Mouse (Mus musculus) hindbrain, embryonic 12.5 days (tissue): ENCODE results near the gene Ubtfl1. TPM values are rescaled to one million over a fixed set of nuclear protein-coding genes. Genes with fewer than 3 reads are reported as not detected.
"Not testable (repeated sequence)": the region's sequence is repeated elsewhere in the genome, so short reads cannot be mapped to it uniquely, and the experiment has no call there.

ENCODE experiments used
- ATAC-seq: fragments of 200-750 bp; cut with Nextera tagmentation; 2 replicates; pipeline ENCODE4 v1.8.0; 2017; ENCODE audit warnings: moderate TSS enrichment; ENCODE audit not compliant: low FRiP score
- H3K27ac ChIP-seq: fragments of 300-500 bp; sonication (generic); 2 replicates; pipeline ENCODE4 v1.5.1; 2016; ENCODE audit warnings: mild to moderate bottlenecking
- H3K27me3 ChIP-seq: fragments of 300-500 bp; sonication (generic); 2 replicates; pipeline ENCODE4 v1.6.1; 2016; ENCODE audit warnings: mild to moderate bottlenecking
- H3K36me3 ChIP-seq: fragments of 300-500 bp; sonication (generic); 2 replicates; pipeline ENCODE4 v1.6.1; 2016; ENCODE audit warnings: mild to moderate bottlenecking
- H3K4me1 ChIP-seq: fragments of 300-500 bp; sonication (generic); 2 replicates; pipeline ENCODE4 v1.6.1; 2016
- H3K4me2 ChIP-seq: fragments of 300-500 bp; sonication (generic); replicated peaks from 2 replicates; pipeline ENCODE4 v1.6.1; 2016; ENCODE audit warnings: mild to moderate bottlenecking
- H3K4me3 ChIP-seq: fragments of 300-500 bp; sonication (generic); 2 replicates; pipeline ENCODE4 v1.5.1; 2016; ENCODE audit warnings: mild to moderate bottlenecking
- H3K9ac ChIP-seq: fragments of 300-500 bp; sonication (generic); 2 replicates; pipeline ENCODE4 v1.6.1; 2016; ENCODE audit warnings: mild to moderate bottlenecking, moderate library complexity
- H3K9me3 ChIP-seq: fragments of 300-500 bp; sonication (generic); replicated peaks from 2 replicates; pipeline ENCODE4 v1.6.1; 2016; ENCODE audit warnings: mild to moderate bottlenecking
- WGBS: fragments of 180-500 bp; shearing (Covaris S2); methylation state at CpG from one replicate; pipeline ENCODE4 v1.1.7; 2016; 5-methylcytosine and 5-hydroxymethylcytosine counted together
- microRNA-seq: library from miRNA; unstranded; fragments of <30 nt; microRNA quantifications from one replicate; pipeline ENCODE4, GENCODE M21; 2017
- polyA plus RNA-seq: library from polyadenylated mRNA; unstranded; fragments of >200 nt; fragmentation: Nextera tagmentation; extraction: Ambion mirVana; gene quantifications from 2 replicates; pipeline ENCODE4 v1.2.1, GENCODE M21; 2016

Ubtfl1 gene
- not detected in 2 replicates for polyA plus RNA-seq

GRCm38 (mm10) chr9:18404118-18404517 lies at the start of gene Ubtfl1:
Ubtfl1 (plus strand) TSS chr9:18404418.
- H3K9ac ChIP-seq = no peak within 1 kb of the TSS
- H3K4me2 ChIP-seq = no peak within 1 kb of the TSS
- ATAC-seq = no peak
- no peaks in the 10 kb centered on the region for H3K27me3 ChIP-seq
- 81% methylated on average over 1 of the region's 1 CpGs for WGBS
- no peaks in the 10 kb centered on the region for H3K9me3 ChIP-seq
- no peak within 1 kb of the TSS for H3K4me3 ChIP-seq
- no peaks in the 10 kb centered on the region for H3K36me3 ChIP-seq
- H3K27ac ChIP-seq = no peak within 1 kb of the TSS
- H3K4me1 ChIP-seq = no peaks in the 10 kb centered on the region

GRCm38 (mm10) chr9:18373026-18373425 lies 31.2 kb upstream of the Ubtfl1 start:
- not testable (repeated sequence) for H3K27me3 ChIP-seq, H3K4me1 ChIP-seq, H3K4me2 ChIP-seq, H3K4me3 ChIP-seq, H3K36me3 ChIP-seq, ATAC-seq, H3K9ac ChIP-seq, H3K9me3 ChIP-seq, H3K27ac ChIP-seq
- WGBS = 75% methylated on average over 1 of the region's 1 CpGs

DNA sequence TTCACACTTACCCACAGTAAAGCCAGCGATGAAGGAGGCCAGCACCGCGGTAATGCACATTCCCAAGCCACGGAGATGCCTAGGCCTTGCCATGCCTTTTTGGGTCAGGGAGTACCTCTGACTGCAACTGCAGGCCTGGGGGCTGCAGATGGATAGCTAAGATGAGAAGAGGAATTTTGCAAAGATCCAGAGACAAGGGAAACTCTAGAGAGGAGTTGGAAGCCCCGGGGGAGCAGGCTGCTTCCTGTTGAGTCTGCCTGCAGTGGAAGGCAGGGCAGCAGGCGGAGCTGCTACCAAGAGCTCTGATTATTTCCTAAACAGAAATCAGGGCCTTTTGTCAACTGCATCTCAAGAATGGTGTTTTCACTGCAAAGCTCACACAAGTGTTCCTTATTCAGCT lies 18.4 kb upstream of the Ubtfl1 start:
- no peaks in the 10 kb centered on the region for H3K36me3 ChIP-seq
- H3K4me2 ChIP-seq = no peak overlapping the region
- H3K9me3 ChIP-seq = 0 out of 2 replicates have a peak, but pooled peaks cover 2% of the 10 kb centered on the region
- H3K9ac ChIP-seq = no peak overlapping the region
- H3K4me1 ChIP-seq = no peaks in the 10 kb centered on the region
- H3K27me3 ChIP-seq = no peaks in the 10 kb centered on the region
- no peak for ATAC-seq
- WGBS = 29% methylated on average over 6 of the region's 6 CpGs
- no peak overlapping the region for H3K4me3 ChIP-seq
- H3K27ac ChIP-seq = no peak overlapping the region

DNA sequence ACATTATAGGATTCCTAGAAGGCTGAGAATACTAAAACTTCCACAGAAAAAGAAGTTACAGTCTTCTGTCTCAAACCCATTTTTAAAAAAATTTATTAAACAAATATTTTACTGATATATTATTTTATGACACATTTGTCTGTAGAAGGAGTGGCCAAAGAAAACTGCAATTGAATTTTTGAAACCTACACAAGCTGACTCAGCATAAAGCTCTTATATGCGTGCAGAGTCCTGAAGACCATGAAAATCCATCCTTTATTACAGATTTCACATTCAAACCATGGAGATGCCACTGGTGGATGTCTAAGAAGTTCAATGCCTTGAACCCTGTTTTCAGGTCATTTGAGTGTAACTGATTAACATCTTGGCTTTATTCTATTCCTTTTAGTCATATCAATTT lies 4.6 kb upstream of the Ubtfl1 start:
- no peak overlapping the region for H3K9ac ChIP-seq
- no peaks in the 10 kb centered on the region for H3K36me3 ChIP-seq
- no peaks in the 10 kb centered on the region for H3K9me3 ChIP-seq
- H3K27me3 ChIP-seq = no peaks in the 10 kb centered on the region
- 69% methylated on average over 1 of the region's 1 CpGs for WGBS
- H3K4me3 ChIP-seq = no peak overlapping the region
- H3K4me2 ChIP-seq = no peak overlapping the region
- no peaks in the 10 kb centered on the region for H3K4me1 ChIP-seq
- H3K27ac ChIP-seq = no peak overlapping the region
- ATAC-seq = no peak

- H3K4me3 ChIP-seq, H3K4me2 ChIP-seq, H3K4me1 ChIP-seq, H3K9ac ChIP-seq, ATAC-seq, H3K36me3 ChIP-seq, H3K9me3 ChIP-seq, H3K27ac ChIP-seq, H3K27me3 ChIP-seq: not testable (repeated sequence)
- 76% methylated on average over 2 of the region's 2 CpGs for WGBS
Observed at GRCm38 (mm10) chr9:18402895-18403294, 1.3 kb upstream of the Ubtfl1 start, which contains the start of gene Naalad2. Naalad2 (minus strand) TSS chr9:18402995.

GRCm38 (mm10) chr9:18412371-18412770 lies 8.2 kb downstream of the Ubtfl1 start:
- not testable (repeated sequence) for H3K27me3 ChIP-seq, ATAC-seq, H3K4me3 ChIP-seq, H3K4me2 ChIP-seq, H3K9ac ChIP-seq, H3K27ac ChIP-seq, H3K4me1 ChIP-seq, H3K36me3 ChIP-seq, H3K9me3 ChIP-seq
- WGBS = 84% methylated on average over 4 of the region's 4 CpGs

DNA sequence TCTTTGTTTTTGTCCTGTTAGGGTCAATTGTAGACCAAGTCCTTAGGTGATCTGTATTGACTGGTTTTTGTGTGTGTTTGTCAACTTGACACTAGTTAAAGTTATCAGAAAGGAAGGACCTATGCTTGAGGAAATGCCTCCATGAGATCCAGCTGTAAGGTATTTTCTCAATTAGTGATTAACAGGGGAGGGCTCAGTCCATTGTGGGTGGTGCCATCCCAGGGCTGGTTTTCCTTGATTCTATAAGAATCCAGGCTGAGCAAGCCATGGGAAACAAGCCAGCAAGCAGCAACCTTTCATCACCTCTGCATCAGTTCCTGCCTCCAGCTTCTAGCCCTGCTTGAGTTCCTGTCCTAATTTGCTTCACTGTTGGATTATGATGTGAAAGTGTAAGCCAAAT lies 26.1 kb downstream of the Ubtfl1 start, which contains the start of gene Mbd3l2:
Mbd3l2 (plus strand) TSS at position 301 of the 400 bp plus-strand sequence.
- Histone ChIP-seq H3K4me2 (no peak within 1 kb of the TSS), H3K4me1 (no peaks in the 10 kb centered on the region), H3K27ac (no peak within 1 kb of the TSS), H3K9ac (no peak within 1 kb of the TSS), H3K27me3 (no peaks in the 10 kb centered on the region), H3K36me3 (no peaks in the 10 kb centered on the region), H3K4me3 (no peak within 1 kb of the TSS), H3K9me3 (no peaks in the 10 kb centered on the region)
- ATAC-seq = no peak

DNA sequence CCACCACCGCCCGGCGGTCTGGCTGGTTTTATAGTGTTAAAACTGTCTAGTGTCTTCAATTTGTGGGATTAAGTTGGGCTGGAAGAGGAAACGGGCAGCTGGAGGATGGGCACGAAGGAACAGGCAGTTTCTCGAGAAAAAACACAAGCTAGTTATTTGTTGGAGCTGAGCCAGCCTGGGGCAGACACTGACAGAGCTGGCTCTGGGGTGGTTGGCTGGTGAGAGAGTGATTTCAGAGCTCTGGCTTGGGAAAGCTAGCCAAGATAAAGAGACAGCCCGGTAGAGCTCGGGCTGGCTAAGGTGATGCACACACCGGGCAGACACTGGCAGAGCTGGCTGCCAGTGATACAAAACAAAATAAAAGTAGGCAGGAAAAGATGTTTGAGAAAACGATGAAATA lies 27.5 kb downstream of the Ubtfl1 start:
- Histone ChIP-seq H3K9ac (no peak overlapping the region), H3K4me3 (no peak overlapping the region), H3K27ac (no peak overlapping the region), H3K27me3 (no peaks in the 10 kb centered on the region), H3K9me3 (no peaks in the 10 kb centered on the region), H3K4me2 (no peak overlapping the region), H3K4me1 (no peaks in the 10 kb centered on the region), H3K36me3 (no peaks in the 10 kb centered on the region)
- ATAC-seq = no peak
- 90% methylated on average over 10 of the region's 10 CpGs for WGBS

DNA sequence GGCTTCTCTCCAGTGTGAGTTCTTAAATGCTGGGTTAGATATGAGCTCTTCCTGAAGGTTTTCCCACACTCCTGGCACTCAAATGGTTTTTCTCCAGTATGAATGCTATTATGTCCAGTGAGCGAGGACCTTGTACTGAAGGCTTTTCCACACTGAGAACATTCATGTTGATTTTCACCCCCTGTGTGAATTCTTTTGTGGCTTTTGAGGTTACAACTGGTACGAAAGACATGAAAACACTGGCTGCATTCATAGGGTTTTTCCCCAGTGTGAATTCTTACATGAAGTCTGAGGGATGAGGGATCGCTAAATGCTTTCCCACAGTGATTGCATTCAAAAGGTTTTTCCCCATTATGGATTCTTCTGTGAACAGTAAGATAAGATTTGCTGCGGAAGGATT lies 52.3 kb downstream of the Ubtfl1 start:
- ATAC-seq = no peak
- H3K36me3 ChIP-seq = peaks cover 49% of the 10 kb centered on the region
- H3K4me2 ChIP-seq = no peak overlapping the region
- H3K9ac ChIP-seq = no peak overlapping the region
- H3K4me3 ChIP-seq = no peak overlapping the region
- no peak overlapping the region for H3K27ac ChIP-seq
- no peaks in the 10 kb centered on the region for H3K27me3 ChIP-seq
- WGBS = 90% methylated on average over 4 of the region's 4 CpGs
- peaks cover 3% of the 10 kb centered on the region; the same call in 1 of the 2 replicates for H3K9me3 ChIP-seq
- no peaks in the 10 kb centered on the region for H3K4me1 ChIP-seq

Small RNA genes within 50 kb of the gene (microRNA-seq; reads per million reads assigned to microRNA genes)
- not detected for gene Gm22854

Other genes with a start within 250 kb of the Ubtfl1 start
- 127 and 134 TPM in 2 replicates for gene Chordc1, start 112.3 kb upstream of the Ubtfl1 start, polyA plus RNA-seq
- gene Naalad2, start 1.4 kb upstream of the Ubtfl1 start, polyA plus RNA-seq = 2.8 and 2.9 TPM in 2 replicates
- gene Mbd3l2, start 26.2 kb downstream of the Ubtfl1 start, polyA plus RNA-seq = not detected in 2 replicates
- 26.3 and 27.3 TPM in 2 replicates for gene Zfp558, start 73.8 kb downstream of the Ubtfl1 start, polyA plus RNA-seq
- gene Mbd3l1, start 73.9 kb downstream of the Ubtfl1 start, polyA plus RNA-seq = not detected in 2 replicates